Mouse (Mus musculus) Muller cell, postnatal 12 days (primary cell): ENCODE results near the gene Rbm7.
"Not testable (repeated sequence)": the region's sequence is repeated elsewhere in the genome, so short reads cannot be mapped to it uniquely, and the experiment has no call there.

ENCODE experiments used
- DNase-seq: peaks from one replicate; pipeline ENCODE4 v3.0.0-alpha.2; 2015; ENCODE audit errors: inconsistent ontology term

The Rbm7 gene

DNA sequence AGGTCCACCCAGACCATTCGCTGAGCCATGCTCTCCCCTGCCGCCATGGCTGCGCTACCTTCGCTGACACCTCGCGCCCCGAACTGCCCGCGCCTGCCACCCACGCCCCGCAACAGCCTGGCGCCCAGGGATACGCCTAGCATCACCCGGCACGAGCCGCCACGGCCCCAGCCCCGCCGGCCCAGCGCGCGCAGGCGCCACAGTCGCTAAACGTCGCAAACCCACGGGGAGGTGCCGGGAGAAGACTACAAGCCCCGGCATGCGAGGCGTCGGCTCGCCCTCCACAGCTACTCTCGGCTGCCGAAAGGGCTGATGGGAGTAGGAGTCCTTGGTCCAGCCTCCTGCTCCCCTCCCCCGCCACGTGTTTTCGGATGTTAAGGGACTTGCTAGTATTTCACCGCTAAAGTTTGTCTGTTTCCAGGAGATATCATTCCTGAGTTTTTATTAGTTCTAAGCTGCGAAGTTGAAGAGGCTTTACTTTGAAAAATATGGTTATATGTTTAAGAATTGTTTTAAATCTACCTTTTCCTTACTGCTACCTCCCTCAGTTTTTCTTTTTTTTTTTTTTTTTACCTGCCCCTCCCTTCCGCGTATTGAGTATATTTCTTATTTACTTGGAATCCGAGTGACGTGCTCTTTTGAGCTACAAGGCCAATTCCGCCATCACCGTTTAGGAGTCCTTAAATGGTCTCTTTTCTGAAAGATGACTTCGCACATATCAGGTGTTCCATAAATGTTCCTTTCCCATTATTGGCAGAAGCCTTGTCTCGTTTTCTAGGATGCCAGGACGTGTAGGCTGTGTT, 14.5 kb downstream of the Rbm7 start, which contains the start of gene Rexo2:
TSS of gene Rexo2 (minus strand) at position 213 of the 803 bp plus-strand sequence.
- peak; percentile 95 for DNase-seq

DNA sequence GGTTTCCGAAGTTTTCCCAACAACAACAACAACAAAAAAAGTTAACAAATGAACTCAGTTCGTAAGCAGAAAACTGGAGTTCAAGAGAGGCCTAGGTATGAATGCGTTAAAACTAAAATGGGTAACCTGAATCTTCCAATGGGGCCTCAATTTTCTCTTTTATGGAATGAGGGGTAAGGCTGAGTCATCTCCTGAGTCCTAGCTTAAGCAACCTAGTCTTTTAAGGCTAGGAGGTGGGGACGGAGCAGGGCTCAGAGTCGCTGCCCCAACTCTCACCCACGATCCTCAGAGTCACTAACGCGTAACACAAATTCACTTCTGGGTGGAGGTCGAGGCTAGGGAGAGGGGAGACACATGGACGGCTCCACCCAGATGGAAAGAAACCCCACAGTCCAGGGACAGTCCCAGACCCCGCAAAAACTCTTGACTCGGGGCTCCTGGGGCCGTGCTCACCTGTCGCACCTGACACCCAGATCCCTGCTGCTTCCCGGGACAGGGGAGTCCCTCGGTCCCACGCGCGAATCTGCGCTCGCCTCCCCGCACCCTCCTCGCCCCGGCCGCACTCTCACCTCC, 15.2 kb downstream of the Rbm7 start:
- DNase-seq, result peak; percentile 34

DNA sequence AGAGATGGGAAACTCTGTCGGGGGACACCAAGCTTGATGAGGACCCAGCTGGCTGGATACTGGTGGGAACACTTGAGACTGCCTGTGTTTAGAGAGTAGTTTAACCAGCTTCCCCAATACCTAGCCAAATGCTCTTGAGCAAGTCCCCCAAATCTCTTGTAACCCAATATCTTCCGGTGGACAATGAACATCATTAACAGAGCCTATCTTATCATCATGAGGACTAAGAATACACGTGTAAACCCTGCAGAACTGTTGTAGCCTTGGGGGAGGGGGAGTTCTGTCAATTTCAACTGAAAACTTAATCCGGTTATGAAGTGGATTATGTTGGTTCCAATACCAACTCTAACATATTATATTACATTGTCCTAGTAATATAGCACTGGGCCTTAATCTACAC, 16.3 kb downstream of the Rbm7 start:
- DNase-seq, result no peak

GRCm38 (mm10) chr9:48476236-48477165, 18.6 kb downstream of the Rbm7 start:
- DNase-seq, result no peak

DNA sequence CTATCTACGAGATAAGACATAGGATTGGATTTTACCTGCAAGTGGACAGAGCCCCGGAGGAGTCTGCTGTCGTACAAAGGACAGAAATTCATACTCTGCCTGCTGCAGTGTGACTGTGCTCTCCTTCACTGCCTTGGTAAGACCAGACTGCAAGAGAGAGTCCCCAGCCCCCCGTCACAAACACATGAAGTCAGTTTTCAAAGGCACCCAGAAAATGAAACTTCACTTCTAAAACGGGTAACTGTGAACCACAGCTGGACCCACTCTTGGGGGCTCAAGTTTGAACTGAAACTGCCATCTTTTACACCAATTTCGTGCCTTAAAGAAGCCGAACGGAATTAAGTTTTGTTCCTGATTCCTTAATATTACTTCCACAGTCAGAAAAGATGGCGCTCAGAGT, 20.7 kb downstream of the Rbm7 start:
- no peak for DNase-seq

- DNase-seq, result no peak
Measured at GRCm38 (mm10) chr9:48473131-48473530, 22.0 kb downstream of the Rbm7 start.

- no peak for DNase-seq
Measured at GRCm38 (mm10) chr9:48472441-48473025, 22.6 kb downstream of the Rbm7 start.

- not testable (repeated sequence) for DNase-seq
Measured at GRCm38 (mm10) chr9:48467471-48467870, 27.6 kb downstream of the Rbm7 start.

DNA sequence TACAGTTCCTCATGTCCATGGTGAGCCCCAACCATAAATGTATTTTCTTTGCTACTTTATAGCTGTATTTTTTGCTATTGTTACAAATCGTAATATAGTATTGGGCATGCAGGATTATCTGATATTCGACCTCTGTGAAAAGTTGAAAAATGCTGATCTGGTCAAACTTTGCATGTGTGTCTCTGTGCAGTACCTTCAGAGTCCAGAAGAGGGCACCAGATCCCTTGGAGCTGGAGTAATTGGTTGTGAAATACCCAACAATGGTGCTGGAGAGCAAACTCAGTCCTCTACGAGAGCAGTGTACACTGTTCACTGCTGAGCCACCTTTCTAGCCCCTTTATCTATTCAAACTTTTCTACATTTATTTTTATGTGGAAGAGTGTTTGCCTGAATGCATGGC, 28.3 kb downstream of the Rbm7 start:
- peak; percentile 6 for DNase-seq

GRCm38 (mm10) chr9:48465671-48466070, 29.4 kb downstream of the Rbm7 start:
- DNase-seq, result no peak

- no peak for DNase-seq
Measured at GRCm38 (mm10) chr9:48461545-48461944, 33.6 kb downstream of the Rbm7 start.

DNA sequence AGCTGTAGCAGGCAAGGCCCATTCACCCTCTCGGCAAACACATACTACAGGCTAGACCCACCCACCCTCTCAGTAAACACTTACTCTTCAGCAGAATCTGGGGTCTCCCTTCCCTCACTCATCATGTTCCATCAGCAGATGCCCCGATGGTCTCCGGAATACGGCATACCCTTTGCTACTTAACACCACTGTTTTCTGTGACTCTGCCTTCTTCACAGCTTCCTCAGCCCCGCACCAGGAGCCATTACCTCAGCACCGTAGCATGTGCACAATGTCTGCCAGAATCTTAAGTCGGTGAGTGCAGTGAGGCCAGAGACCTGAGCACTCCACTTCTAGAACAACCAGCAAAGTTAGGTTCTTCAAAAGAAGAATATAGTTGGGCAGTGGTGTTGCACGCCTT, 34.4 kb downstream of the Rbm7 start:
- no peak for DNase-seq

GRCm38 (mm10) chr9:48459391-48459790, 35.7 kb downstream of the Rbm7 start:
- DNase-seq, result no peak

GRCm38 (mm10) chr9:48458879-48459278, 36.2 kb downstream of the Rbm7 start:
- DNase-seq, result no peak

DNA sequence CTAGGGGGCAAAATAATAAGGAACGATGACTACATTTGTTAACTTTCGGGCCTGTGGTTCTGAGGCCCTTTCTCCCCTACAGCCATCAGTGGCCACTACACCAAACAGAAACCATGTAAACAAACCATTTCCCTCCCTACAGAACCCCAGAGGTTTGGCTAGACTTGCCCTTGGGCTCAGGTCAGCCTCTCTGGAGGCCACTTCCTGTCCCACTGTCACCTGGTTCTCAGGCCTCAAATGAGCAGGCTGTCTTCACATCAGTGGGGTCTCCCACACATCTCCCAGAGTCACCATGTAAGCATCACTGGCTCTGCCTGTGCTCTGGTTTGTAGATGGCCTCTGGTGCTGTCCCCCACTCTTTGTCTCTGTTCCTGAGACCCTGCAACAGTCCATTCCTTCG, 39.1 kb downstream of the Rbm7 start:
- no peak for DNase-seq

GRCm38 (mm10) chr9:48450066-48450465, 45.0 kb downstream of the Rbm7 start:
- DNase-seq, result no peak

DNA sequence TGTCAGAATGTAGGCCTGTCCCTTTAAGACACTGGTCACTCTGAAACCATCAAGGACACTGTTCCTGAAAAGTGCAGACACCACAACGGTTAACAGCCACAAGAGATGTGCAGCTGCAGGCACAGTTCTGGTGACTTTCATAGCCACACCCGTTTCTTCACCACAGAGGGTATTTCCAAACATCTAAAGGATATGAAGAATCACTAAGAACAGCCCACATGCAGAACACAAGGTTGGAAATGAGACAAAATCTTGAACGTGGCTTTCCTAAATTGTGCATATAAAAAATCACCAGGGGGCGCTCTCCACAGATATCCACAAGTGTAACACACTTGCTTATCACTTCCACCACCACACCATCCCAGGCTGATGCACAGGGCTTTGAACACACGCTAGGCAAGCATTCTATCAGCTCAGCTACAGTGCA, 47.3 kb downstream of the Rbm7 start:
- peak; percentile 6 for DNase-seq

GRCm38 (mm10) chr9:48444821-48445220, 50.3 kb downstream of the Rbm7 start:
- no peak for DNase-seq

- DNase-seq, result peak; percentile 7
Measured at GRCm38 (mm10) chr9:48443873-48444272, 51.2 kb downstream of the Rbm7 start.
